Mouse (Mus musculus): ENCODE measurements around the gene Ifit2.
"Not testable (repeated sequence)": the region's sequence is repeated elsewhere in the genome, so short reads cannot be mapped to it uniquely, and the experiment has no call there.

The Ifit2 gene

GRCm38 (mm10) chr19:34547976-34548375 is 2.5 kb upstream of the Ifit2 start:
- DNase-seq (ENCODE audit: low read depth) = peak; percentile 96

GRCm38 (mm10) chr19:34550205-34550533 is 325 bp upstream of the Ifit2 start:
- DNase-seq (ENCODE audit: low read depth) = no peak

DNA sequence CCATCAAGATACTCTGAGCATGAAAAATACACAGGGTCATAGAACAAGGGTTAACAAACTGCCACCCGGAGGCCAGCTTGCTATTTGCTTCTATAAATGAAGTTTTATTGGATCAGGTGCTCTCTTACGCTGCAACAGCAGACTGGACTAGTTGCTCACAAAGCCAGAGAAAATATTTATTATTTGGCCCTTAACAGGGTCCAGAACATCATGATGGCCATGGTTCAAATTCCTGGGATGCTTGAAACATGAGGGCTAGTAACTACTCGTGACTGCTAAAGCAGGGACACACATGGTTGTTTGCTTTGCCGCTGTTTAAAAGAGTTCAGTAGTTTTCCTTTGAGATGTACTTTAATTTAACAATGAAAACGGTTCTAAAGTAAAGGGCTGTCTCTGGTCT is 1.5 kb downstream of the Ifit2 start:
- no peak for DNase-seq (ENCODE audit: low read depth)

DNA sequence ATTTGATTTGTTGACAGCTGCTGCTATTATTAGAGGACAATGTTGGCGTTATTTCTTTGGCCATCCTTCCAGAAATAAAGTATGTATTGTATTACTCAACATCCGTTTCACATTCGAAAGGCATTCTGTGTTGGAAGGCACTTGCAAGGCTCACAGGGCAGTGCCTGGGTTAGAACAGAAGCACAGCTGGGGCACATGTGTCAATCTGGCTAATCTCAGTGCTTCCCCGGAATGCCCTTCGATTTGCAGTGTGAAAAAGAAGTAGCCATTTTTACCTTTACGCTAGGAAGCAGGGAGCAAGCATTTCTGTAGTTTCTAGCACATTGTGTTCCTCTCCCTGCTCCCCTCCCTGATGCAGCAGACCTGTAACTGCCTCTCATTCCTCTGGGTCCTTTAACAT is 2.5 kb downstream of the Ifit2 start:
- no peak for DNase-seq (ENCODE audit: low read depth)

- peak; percentile 39 for DNase-seq (ENCODE audit: low read depth)
These were observed 3.0 kb downstream of the Ifit2 start for GRCm38 (mm10) chr19:34553522-34553921.

GRCm38 (mm10) chr19:34554061-34554460 is 3.6 kb downstream of the Ifit2 start:
- no peak for DNase-seq (ENCODE audit: low read depth)

GRCm38 (mm10) chr19:34556621-34557020 is 6.1 kb downstream of the Ifit2 start:
- no peak for DNase-seq (ENCODE audit: low read depth)

DNA sequence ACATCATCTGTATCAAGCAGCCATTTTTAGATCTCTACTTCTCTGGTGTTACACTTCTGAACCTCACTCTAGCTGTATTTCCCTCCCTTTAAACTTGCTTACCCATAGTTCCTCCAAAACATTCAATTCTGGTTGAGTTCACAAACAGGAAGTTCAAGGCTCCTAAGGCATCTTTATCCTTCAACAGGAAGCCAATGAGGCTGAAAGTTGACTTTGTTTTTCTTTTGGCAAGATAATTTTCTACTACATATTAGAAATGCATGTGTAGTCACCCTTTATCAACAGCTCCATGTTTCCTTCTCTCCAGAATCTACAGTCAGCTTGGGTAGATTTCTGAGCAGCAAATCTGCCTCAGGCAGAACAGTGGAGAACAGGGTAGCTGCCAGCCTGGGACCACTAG is 12.1 kb downstream of the Ifit2 start:
- DNase-seq (ENCODE audit: low read depth) = no peak

- no peak for DNase-seq (ENCODE audit: low read depth)
These were observed 15.8 kb downstream of the Ifit2 start for GRCm38 (mm10) chr19:34566178-34566784.

GRCm38 (mm10) chr19:34568988-34569895 is 18.7 kb downstream of the Ifit2 start:
- DNase-seq (ENCODE audit: low read depth) = no peak

DNA sequence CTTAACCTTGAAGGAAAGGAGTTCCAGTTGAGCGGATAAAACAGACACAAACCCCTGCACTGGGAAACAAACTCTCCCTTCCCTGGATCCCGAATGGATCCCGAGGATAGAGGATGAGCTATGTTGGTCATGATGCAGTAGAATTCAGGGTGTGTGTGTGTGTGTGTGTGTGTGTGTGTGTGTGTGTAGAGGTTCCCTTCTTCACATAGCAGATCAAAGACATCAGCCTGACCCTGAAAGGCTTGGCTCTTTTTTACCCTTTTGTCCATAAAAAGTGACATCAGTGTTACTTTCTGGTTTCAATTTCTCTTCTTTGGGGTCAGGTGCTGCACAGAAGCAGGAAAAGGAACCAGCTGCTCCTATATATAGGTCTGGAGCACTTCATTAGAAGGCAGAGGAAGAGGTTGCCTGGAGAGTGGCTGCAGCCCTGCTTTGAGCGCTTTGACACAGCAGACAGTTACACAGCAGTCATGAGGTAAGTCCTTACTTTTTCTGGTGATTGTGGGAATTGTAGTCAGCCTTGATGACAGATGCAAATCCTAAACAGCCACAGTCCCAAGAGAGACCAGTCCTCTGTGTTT is 19.5 kb downstream of the Ifit2 start:
- no peak for DNase-seq (ENCODE audit: low read depth)

DNA sequence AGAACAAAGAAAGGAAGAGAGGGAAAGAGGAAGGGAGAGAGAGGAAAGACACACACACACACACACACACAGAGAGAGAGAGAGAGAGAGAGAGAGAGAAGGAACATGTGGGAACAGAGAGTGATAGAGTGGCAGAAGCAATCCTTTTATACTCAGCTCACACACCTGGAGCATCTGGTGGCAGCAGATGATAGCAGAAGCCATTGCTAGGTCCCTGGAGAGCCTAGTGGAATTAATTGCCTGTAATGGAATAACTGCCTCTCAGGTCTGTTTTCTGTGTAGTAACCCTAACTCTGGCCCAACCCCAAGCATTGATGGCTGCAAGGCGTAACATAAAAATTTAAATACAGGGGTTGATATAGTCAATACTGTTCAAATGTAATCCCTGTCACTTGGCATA is 20.6 kb downstream of the Ifit2 start:
- DNase-seq (ENCODE audit: low read depth) = no peak

DNA sequence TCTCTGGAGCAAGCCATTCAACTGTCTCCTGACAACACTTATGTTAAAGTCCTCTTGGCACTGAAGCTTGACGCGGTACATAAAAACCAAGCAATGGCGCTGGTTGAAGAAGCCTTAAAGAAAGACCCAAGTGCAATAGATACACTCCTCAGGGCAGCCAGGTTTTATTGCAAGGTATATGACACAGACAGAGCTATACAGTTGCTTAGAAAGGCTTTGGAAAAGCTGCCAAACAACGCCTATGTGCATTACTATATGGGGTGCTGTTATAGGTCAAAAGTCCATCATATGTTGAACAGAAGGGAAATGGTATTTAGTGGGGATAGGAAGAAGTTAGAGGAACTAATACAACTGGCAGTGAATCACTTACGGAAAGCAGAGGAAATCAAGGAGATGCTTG is 23.2 kb downstream of the Ifit2 start:
- no peak for DNase-seq (ENCODE audit: low read depth)

DNA sequence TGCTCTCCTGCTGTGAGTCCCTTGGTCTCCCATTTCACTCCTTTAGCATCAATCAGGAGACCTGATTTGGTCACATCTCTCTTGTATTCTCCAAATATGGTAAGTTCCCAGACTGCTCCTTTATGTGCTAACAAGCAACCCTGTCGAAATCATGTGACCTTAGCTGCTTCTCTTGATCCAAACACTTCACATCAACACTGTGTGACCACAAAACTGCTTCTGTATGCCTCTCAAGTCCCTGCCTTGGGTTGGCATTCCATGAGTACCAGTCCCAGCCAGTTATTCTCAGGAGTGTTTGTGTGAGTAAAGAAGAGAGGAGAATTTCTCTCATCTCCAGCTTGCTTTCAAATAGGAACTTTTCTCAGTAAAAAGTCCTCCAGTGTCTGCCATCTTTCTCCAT is 26.6 kb downstream of the Ifit2 start:
- DNase-seq (ENCODE audit: low read depth) = no peak

DNA sequence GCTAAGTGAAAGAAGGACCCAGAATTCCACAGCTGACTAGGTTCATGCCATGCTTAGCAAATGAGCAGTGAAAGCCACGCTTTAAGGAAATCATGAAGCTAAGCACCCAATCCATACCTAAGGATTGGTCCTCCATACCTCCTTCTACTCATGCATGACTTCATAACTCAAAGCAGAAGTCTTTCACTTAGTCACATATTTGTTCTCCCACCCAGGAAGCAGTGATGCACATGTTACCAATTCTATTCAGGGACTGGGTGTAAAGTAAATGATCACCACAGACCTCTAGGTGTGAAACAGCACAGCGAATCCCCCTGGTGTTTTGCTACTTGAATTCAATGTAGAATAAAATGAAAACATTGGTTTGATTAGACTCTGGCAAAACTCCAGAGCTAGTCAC is 32.2 kb downstream of the Ifit2 start:
- not testable (repeated sequence) for DNase-seq (ENCODE audit: low read depth)

DNA sequence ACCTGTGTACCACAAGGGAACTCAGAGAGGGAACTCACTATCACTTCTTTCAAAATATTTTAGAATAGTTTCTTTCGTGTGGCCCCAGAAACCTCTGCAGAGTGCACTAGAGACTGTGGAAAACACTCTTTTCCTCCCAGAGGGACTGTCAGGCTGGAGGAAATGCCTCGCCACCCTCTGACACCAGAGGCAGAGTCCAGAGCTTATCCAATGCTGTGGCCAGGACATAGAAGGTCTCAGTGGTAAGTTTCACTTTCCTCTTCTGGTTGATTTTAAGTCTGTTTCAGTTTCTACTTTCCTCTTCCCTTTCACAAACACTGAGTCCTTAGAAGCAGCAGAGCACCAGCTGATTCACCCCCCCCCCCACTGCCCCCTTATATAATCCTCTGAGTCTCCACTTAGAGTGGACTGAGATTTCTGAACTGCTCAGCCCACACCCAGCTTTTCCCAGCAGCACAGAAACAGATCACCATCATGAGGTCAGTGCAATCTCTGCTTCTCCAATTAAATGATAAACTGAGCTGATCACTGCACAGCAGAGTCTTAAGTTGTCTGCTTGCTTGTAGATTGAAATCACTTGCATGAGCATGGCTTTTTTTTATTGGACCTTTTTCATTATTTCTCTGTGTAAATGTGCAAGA is 32.8 kb downstream of the Ifit2 start, which contains the start of gene Ifit3:
TSS of gene Ifit3 (plus strand) at position 406 of the 641 bp plus-strand sequence.
- not testable (repeated sequence) for DNase-seq (ENCODE audit: low read depth)

GRCm38 (mm10) chr19:34585740-34586458 is 35.4 kb downstream of the Ifit2 start:
- DNase-seq (ENCODE audit: low read depth) = not testable (repeated sequence)

DNA sequence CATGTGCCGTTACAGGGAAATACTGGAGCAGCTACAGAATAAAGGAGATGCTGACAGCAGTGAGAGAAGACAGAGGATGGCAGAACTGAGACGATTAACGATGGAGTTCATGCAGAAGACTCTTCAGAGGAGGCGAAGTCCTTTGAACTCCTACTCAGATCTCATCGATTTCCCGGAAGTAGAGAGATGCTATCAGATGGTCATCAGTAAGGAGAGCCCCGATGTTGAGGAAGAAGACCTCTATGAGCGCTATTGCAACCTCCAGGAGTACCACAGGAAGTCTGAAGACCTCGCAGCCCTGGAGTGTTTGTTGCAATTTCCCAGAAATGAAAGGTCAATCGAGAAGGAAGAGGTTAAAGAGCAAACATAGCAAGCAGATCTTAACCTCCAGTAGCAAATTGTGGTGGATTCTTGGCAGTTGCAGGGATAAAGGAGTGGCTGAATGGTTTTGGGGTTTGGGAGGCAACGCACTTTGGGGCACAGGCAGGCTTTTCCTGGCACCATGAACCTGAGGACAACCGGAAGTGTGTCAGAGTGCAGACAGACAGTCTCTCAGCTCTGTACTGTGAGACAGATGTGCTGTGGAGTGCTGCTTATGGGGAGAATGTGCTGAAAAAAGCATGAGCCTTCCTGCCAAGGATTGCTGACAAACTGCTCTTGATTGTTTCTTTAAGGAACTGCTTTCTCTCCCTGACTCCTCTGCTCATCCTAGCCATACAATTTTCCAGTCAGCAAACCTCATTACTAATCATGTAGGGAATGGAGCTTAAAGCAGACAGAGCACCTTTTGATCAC is 37.6 kb downstream of the Ifit2 start:
- DNase-seq (ENCODE audit: low read depth) = peak; percentile 71

DNA sequence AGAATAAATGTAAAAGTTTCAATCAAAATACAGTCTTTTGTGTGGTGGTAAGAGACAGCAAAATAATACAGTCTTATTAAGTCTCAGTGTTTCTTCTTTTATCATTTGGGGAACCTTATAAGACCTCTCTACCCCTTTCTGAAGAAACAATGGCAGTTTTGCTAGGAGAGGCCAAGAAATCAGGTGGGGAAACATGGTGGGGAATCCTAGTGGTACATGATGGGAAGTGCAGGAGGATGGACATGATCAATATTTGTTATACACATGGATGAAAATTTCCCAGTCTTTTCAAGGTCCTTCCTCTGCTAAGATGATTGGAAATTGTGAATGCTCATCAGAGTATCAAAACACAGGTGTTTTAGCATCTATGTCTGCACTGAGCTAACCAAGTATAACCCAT is 38.5 kb downstream of the Ifit2 start:
- DNase-seq (ENCODE audit: low read depth) = peak; percentile 39

DNA sequence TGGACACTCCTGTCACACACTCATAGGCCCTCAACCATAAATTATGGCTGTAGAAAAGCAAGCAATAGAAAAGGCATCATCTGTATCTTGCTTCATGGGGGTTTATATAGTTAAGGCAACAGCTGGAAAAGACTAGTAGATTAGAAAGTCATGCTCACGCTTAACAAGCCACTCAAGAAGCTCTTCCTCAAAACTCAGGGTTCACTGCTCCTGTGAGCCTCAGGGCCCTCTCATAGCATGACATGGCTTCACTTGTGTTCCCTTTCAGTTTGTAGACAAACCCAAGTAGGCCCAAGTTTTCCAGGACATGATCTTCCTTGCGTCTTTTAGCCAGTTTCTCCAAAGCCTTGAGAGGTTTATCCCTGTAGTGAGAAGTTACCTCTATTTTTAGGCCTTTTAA is 43.0 kb downstream of the Ifit2 start:
- DNase-seq (ENCODE audit: low read depth) = no peak

- not testable (repeated sequence) for DNase-seq (ENCODE audit: low read depth)
These were observed 44.0 kb downstream of the Ifit2 start for GRCm38 (mm10) chr19:34594523-34594922.

All from induced T-regulatory cell, adult 2 months (primary cell).